Mouse (Mus musculus) liver, embryonic 15.5 days (tissue): ENCODE results near the gene Olfr1510. TPM values are rescaled to one million over a fixed set of nuclear protein-coding genes. Genes with fewer than 3 reads are reported as not detected.

Experiments used
- polyA plus RNA-seq: library from polyadenylated mRNA; unstranded; fragments of >200 nt; fragmentation: Nextera tagmentation; extraction: Ambion mirVana; gene quantifications from 2 replicates; pipeline ENCODE4 v1.2.1, GENCODE M21; 2015

Olfr1510 gene
- polyA plus RNA-seq, 1 experiment from 2014 or later: not detected

Other genes with a start within 250 kb of the Olfr1510 start
- gene Supt16, start 217.0 kb downstream of the Olfr1510 start, polyA plus RNA-seq: 28.8 and 30.5 TPM in 2 replicates
- 8.3 and 10.2 TPM in 2 replicates for gene Chd8, start 156.6 kb downstream of the Olfr1510 start, polyA plus RNA-seq
- gene Tox4, start 135.2 kb downstream of the Olfr1510 start, polyA plus RNA-seq: 16.4 and 18.1 TPM in 2 replicates
- gene Rab2b, start 134.8 kb downstream of the Olfr1510 start, polyA plus RNA-seq: 2.6 and 3.1 TPM in 2 replicates
- gene Mettl3, start 109.2 kb downstream of the Olfr1510 start, polyA plus RNA-seq: 15.9 and 18.2 TPM in 2 replicates
- gene Sall2, start 85.6 kb downstream of the Olfr1510 start, polyA plus RNA-seq: 0.71 and 0.86 TPM in 2 replicates
- not detected in 2 replicates for gene Olfr1513, start 58.0 kb downstream of the Olfr1510 start, polyA plus RNA-seq
- not detected in 2 replicates for gene Olfr1512, start 35.2 kb downstream of the Olfr1510 start, polyA plus RNA-seq
- not detected in 2 replicates for gene Olfr1511, start 17.0 kb downstream of the Olfr1510 start, polyA plus RNA-seq
- gene Olfr1509, start 28.6 kb upstream of the Olfr1510 start, polyA plus RNA-seq: not detected in 2 replicates
- not detected in 2 replicates for gene Olfr1508, start 53.1 kb upstream of the Olfr1510 start, polyA plus RNA-seq
- gene Olfr1507, start 81.4 kb upstream of the Olfr1510 start, polyA plus RNA-seq: not detected in 2 replicates